In the genomic region with DNA sequence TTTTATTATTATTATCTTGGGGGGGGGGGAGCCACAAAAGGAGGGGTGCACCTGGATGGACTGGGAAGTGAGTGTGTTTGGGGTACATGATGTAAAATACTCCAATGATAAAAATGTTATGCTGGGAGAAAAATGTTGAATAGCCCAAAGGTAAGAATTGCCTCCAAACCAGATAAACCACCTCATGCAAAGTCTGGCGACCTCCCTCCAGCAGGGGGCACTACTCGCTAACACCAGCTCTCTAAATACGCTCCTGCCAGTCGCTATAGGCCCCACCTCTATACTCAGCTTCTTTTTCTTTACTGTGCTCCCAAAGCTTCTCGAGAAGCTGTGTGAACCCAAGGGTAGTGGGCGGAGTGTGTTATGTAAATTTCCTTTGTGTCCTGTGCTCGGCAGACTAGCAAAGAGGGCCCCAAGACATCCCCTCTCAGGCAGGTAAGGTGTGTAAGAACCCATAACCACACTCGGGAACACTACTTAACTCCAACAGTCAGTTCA, we compare ENCODE assay signal across 17 mouse cellular contexts.
DNase-seq lines count a peak whose midpoint lies in the region; ATAC-seq and TF ChIP-seq lines count a peak whose summit lies in the region.
"Had no signal": no experiment of that assay in that cellular context is flagged by ENCODE, and none has a peak within 500 bp of the region (broad histone marks: within the 10 kb centered on the region; RNA-seq: fewer than 3 reads in every experiment).

No protein-coding gene starts in this region.

- no peak for TF ChIP-seq POLR2A in heart, adult 2 months (IDR thresholded peaks at IDR 0.05; ENCODE audit: insufficient read depth, low read depth, low read length)
- TF ChIP-seq POLR2A in liver, adult 2 months (IDR thresholded peaks at IDR 0.05; ENCODE audit: extremely low read depth, insufficient read depth, low read length) = no peak

- no peak overlapping the region for H3K4me2 ChIP-seq in liver, embryonic 11.5 days
- no peak overlapping the region for H3K4me2 ChIP-seq in stomach, postnatal 0 days (replicated peaks; ENCODE audit: low read depth)
- H3K4me2 ChIP-seq: heart, embryonic 11.5 days; midbrain, embryonic 15.5 days had no signal

- H3K27ac ChIP-seq in heart, adult 2 months = no peak overlapping the region
- H3K27ac ChIP-seq in liver, adult 2 months (replicated peaks; ENCODE audit: insufficient read depth, low read depth, low read length) = no peak overlapping the region
- no peak overlapping the region for H3K27ac ChIP-seq in liver, embryonic 11.5 days (ENCODE audit: low read depth, low read length)
- no peak overlapping the region for H3K27ac ChIP-seq in stomach, postnatal 0 days (replicated peaks)
- H3K27ac ChIP-seq: midbrain, embryonic 15.5 days had no signal

- no peaks in the 10 kb centered on the region for H3K27me3 ChIP-seq in heart, adult 2 months (ENCODE audit: control insufficient read depth, insufficient read depth, low read length)
- no peaks in the 10 kb centered on the region for H3K27me3 ChIP-seq in liver, adult 2 months (ENCODE audit: control insufficient read depth, insufficient read depth, low read length)
- no peaks in the 10 kb centered on the region for H3K27me3 ChIP-seq in liver, embryonic 11.5 days (replicated peaks; ENCODE audit: control insufficient read depth, insufficient read depth, low read length)
- no peaks in the 10 kb centered on the region for H3K27me3 ChIP-seq in stomach, postnatal 0 days (ENCODE audit: control insufficient read depth, insufficient read depth, low read length)
- H3K27me3 ChIP-seq: midbrain, embryonic 15.5 days had no signal

- no peak for TF ChIP-seq EP300 in heart, adult 2 months (IDR thresholded peaks at IDR 0.05; ENCODE audit: insufficient read depth, low read depth, low read length)
- no peak for TF ChIP-seq EP300 in stomach, postnatal 0 days (optimal IDR thresholded peaks at IDR 0.05)

- TF ChIP-seq CTCF in heart, adult 2 months (IDR thresholded peaks at IDR 0.05) = 0 out of 2 replicates have a peak, but pooled peaks have one; percentile 6
- peak; percentile 29; the same call in 1 of the 2 replicates for TF ChIP-seq CTCF in liver, adult 2 months (IDR thresholded peaks at IDR 0.05; ENCODE audit: low read depth, low read length)
- TF ChIP-seq CTCF in stomach, postnatal 0 days (IDR thresholded peaks at IDR 0.05; ENCODE audit: low read depth) = peak; percentile 46

- H3K9me3 ChIP-seq in liver, embryonic 11.5 days (ENCODE audit: control insufficient read depth, low read length) = no peaks in the 10 kb centered on the region
- H3K9me3 ChIP-seq in stomach, postnatal 0 days (ENCODE audit: control insufficient read depth, low read length) = no peaks in the 10 kb centered on the region
- H3K9me3 ChIP-seq: midbrain, embryonic 15.5 days had no signal

- no peak for DNase-seq in heart, adult 2 months
- DNase-seq in heart, adult 9 months (ENCODE audit: low spot score in 2 of 2) = no peak
- no peak for DNase-seq in liver, adult 2 months (ENCODE audit: extremely low read depth, low read depth, low spot score)
- DNase-seq in liver, embryonic 11.5 days (ENCODE audit: low spot score) = no peak
- peak; percentile 14 for DNase-seq in thymus, postnatal 4 days
- DNase-seq in thymus, postnatal 14 days = no peak
- DNase-seq in stomach, postnatal 0 days (ENCODE audit: low spot score) = peak; percentile 23
- no peak for DNase-seq in embryo, embryonic 11 days
- DNase-seq: cerebellum, adult 9-11 months; gastrocnemius, postnatal 14 days; heart, postnatal 36 days; layer of hippocampus, postnatal 36 days; thymus, adult 18-20 months had no signal

- H3K9ac ChIP-seq in heart, adult 2 months (ENCODE audit: low read depth, low read length) = no peak overlapping the region
- no peak overlapping the region for H3K9ac ChIP-seq in liver, adult 2 months (ENCODE audit: low read depth, low read length)
- H3K9ac ChIP-seq in liver, embryonic 11.5 days (ENCODE audit: low read depth, low read length) = no peak overlapping the region
- H3K9ac ChIP-seq in stomach, postnatal 0 days (ENCODE audit: low read length) = no peak overlapping the region
- H3K9ac ChIP-seq: midbrain, embryonic 15.5 days had no signal

- WGBS in heart, adult 2 months = 77% methylated on average over 8 of the region's 8 CpGs
- 80% methylated on average over 8 of the region's 8 CpGs for WGBS in liver, adult 2 months
- WGBS in liver, embryonic 11.5 days = 68% methylated on average over 8 of the region's 8 CpGs
- 72% methylated on average over 8 of the region's 8 CpGs for WGBS in stomach, postnatal 0 days

- H3K36me3 ChIP-seq in heart, adult 2 months (ENCODE audit: control insufficient read depth, insufficient read depth, low read length) = no peaks in the 10 kb centered on the region
- H3K36me3 ChIP-seq in liver, adult 2 months (ENCODE audit: control insufficient read depth, insufficient read depth, low read length) = no peaks in the 10 kb centered on the region
- H3K36me3 ChIP-seq in liver, embryonic 11.5 days (ENCODE audit: control insufficient read depth, insufficient read depth, low read length) = no peaks in the 10 kb centered on the region
- no peaks in the 10 kb centered on the region for H3K36me3 ChIP-seq in stomach, postnatal 0 days (ENCODE audit: control insufficient read depth, insufficient read depth, low read length)
- H3K36me3 ChIP-seq: G1E; midbrain, embryonic 15.5 days had no signal

- H3K4me3 ChIP-seq in heart, adult 2 months = no peak overlapping the region
- H3K4me3 ChIP-seq in liver, adult 2 months (ENCODE audit: insufficient read depth, low read depth, low read length) = no peak overlapping the region
- no peak overlapping the region for H3K4me3 ChIP-seq in liver, embryonic 11.5 days (ENCODE audit: low read depth, low read length)
- H3K4me3 ChIP-seq in stomach, postnatal 0 days (ENCODE audit: low read depth, low read length) = no peak overlapping the region
- H3K4me3 ChIP-seq: midbrain, embryonic 15.5 days had no signal

- ATAC-seq in liver, embryonic 11.5 days (replicated peaks; ENCODE audit: low FRiP score) = no peak
- no peak for ATAC-seq in stomach, postnatal 0 days (ENCODE audit: low FRiP score, low TSS enrichment)
- ATAC-seq: hindbrain, embryonic 16.5 days; midbrain, embryonic 15.5 days had no signal

- intact Hi-C loops in heart, adult 2 months (cut with DNase I) = no loop called here

- no peaks in the 10 kb centered on the region for H3K79me2 ChIP-seq in heart, adult 2 months (replicated peaks; ENCODE audit: control insufficient read depth, insufficient read depth, low read length)
- no peaks in the 10 kb centered on the region for H3K79me2 ChIP-seq in liver, adult 2 months (ENCODE audit: control insufficient read depth, insufficient read depth, low read length)

- peaks cover 2% of the 10 kb centered on the region; the same call in 1 of the 2 replicates for H3K4me1 ChIP-seq in heart, adult 2 months (ENCODE audit: control insufficient read depth, insufficient read depth, low read length)
- H3K4me1 ChIP-seq in liver, adult 2 months (ENCODE audit: control insufficient read depth, insufficient read depth, low read length) = no peaks in the 10 kb centered on the region
- no peaks in the 10 kb centered on the region for H3K4me1 ChIP-seq in liver, embryonic 11.5 days (replicated peaks; ENCODE audit: control insufficient read depth, insufficient read depth, low read length)
- H3K4me1 ChIP-seq in stomach, postnatal 0 days (replicated peaks; ENCODE audit: control insufficient read depth, insufficient read depth) = no peaks in the 10 kb centered on the region
- H3K4me1 ChIP-seq: midbrain, embryonic 15.5 days had no signal

Comparison
In these comparisons a context has a peak if more than half of its experiments do, and no peak if none do; other contexts are left out.
1. DNase-seq: peak in thymus, postnatal 4 days (single experiment) and stomach, postnatal 0 days (single experiment); none in heart, adult 2 months (0 of 2), heart, adult 9 months (0 of 2), liver, adult 2 months (single experiment), liver, embryonic 11.5 days (single experiment), thymus, postnatal 14 days (single experiment) and embryo, embryonic 11 days (single experiment).
2. Peak in every context shown above with its lines, with median percentiles within 50 percentile points of each other: CTCF ChIP-seq.